Mouse (Mus musculus) bone marrow macrophage, adult 2 months (primary cell): ENCODE results near the gene Slc2a5. TPM values are rescaled to one million over a fixed set of nuclear protein-coding genes. Genes with fewer than 3 reads are reported as not detected.

Source experiments
- H3K27ac ChIP-seq: 2 replicates; pipeline ENCODE4 v1.5.1; 2012; ENCODE audit warnings: low read depth, low read length; ENCODE audit not compliant: insufficient read depth
- H3K4me1 ChIP-seq: 2 replicates; pipeline ENCODE4 v1.6.1; 2012; ENCODE audit warnings: low read length; ENCODE audit not compliant: control insufficient read depth, insufficient read depth
- H3K4me3 ChIP-seq: 2 replicates; pipeline ENCODE4 v1.5.1; 2012; ENCODE audit warnings: mild to moderate bottlenecking, low read length, moderate library complexity; ENCODE audit not compliant: insufficient read depth
- CTCF ChIP-seq: IDR thresholded peaks from 2 replicates; pipeline ENCODE4 v1.5.1; 2012; ENCODE audit warnings: low read depth, mild to moderate bottlenecking, low read length, moderate library complexity
- POLR2A ChIP-seq: IDR thresholded peaks from 2 replicates; pipeline ENCODE4 v1.6.1; 2012; ENCODE audit warnings: mild to moderate bottlenecking, low read depth, low read length, borderline replicate concordance
- polyA plus RNA-seq: library from polyadenylated mRNA; stranded (reverse); fragments of >200 nt; gene quantifications from 2 replicates; pipeline ENCODE4 v1.2.4, GENCODE M21; 2012; ENCODE audit not compliant: missing spikeins, insufficient read depth, insufficient read length

Slc2a5 gene
- 0.43 TPM in 1 of 2 replicates, not detected in the other for polyA plus RNA-seq

GRCm38 (mm10) chr4:150119055-150119454 lies at the start of gene Slc2a5:
TSS of gene Slc2a5 (plus strand) at chr4:150119283.
- no peak for TF ChIP-seq CTCF
- TF ChIP-seq POLR2A, result no peak
- no peak within 1 kb of the TSS for H3K4me3 ChIP-seq
- H3K4me1 ChIP-seq, result peaks cover 15% of the 10 kb centered on the region
- H3K27ac ChIP-seq, result no peak within 1 kb of the TSS

GRCm38 (mm10) chr4:150070136-150070535 lies 48.9 kb upstream of the Slc2a5 start:
- Histone ChIP-seq H3K4me1 (peaks cover 8% of the 10 kb centered on the region), H3K4me3 (no peak overlapping the region), H3K27ac (no peak overlapping the region)
- TF ChIP-seq CTCF (no peak), POLR2A (no peak)

GRCm38 (mm10) chr4:150072416-150073101 lies 46.5 kb upstream of the Slc2a5 start:
- Histone ChIP-seq H3K4me3 (no peak overlapping the region), H3K4me1 (peaks cover 16% of the 10 kb centered on the region), H3K27ac (no peak overlapping the region)
- TF ChIP-seq CTCF, result no peak
- no peak for TF ChIP-seq POLR2A

GRCm38 (mm10) chr4:150073102-150073473 lies 46.0 kb upstream of the Slc2a5 start:
- Histone ChIP-seq H3K27ac (no peak overlapping the region), H3K4me3 (no peak overlapping the region), H3K4me1 (peaks cover 16% of the 10 kb centered on the region)
- peak; percentile 82; the same call in 1 of the 2 replicates for TF ChIP-seq CTCF
- TF ChIP-seq POLR2A, result no peak

- Histone ChIP-seq H3K27ac (peak overlapping the region; percentile 65), H3K4me3 (no peak overlapping the region), H3K4me1 (peaks cover 34% of the 10 kb centered on the region)
- no peak for TF ChIP-seq POLR2A
- no peak for TF ChIP-seq CTCF
Measured at GRCm38 (mm10) chr4:150075350-150075749, 43.7 kb upstream of the Slc2a5 start.

GRCm38 (mm10) chr4:150076147-150076546 lies 42.9 kb upstream of the Slc2a5 start:
- peak overlapping the region; percentile 65 for H3K27ac ChIP-seq
- peaks cover 39% of the 10 kb centered on the region for H3K4me1 ChIP-seq
- H3K4me3 ChIP-seq, result 0 out of 2 replicates have a peak overlapping the region, but pooled peaks have one; percentile 0
- TF ChIP-seq CTCF, result no peak
- no peak for TF ChIP-seq POLR2A

GRCm38 (mm10) chr4:150078646-150079045 lies 40.4 kb upstream of the Slc2a5 start:
- 0 out of 2 replicates have a peak, but pooled peaks have one; percentile 3 for TF ChIP-seq CTCF
- no peak for TF ChIP-seq POLR2A
- Histone ChIP-seq H3K4me3 (no peak overlapping the region), H3K27ac (peak overlapping the region; percentile 67), H3K4me1 (peaks cover 47% of the 10 kb centered on the region)

- H3K27ac ChIP-seq, result peak overlapping the region; percentile 83; the same call in 1 of the 2 replicates
- no peak overlapping the region for H3K4me3 ChIP-seq
- H3K4me1 ChIP-seq, result peaks cover 47% of the 10 kb centered on the region
- TF ChIP-seq POLR2A (no peak), CTCF (no peak)
Measured at GRCm38 (mm10) chr4:150079244-150079643, 39.8 kb upstream of the Slc2a5 start.

- Histone ChIP-seq H3K27ac (peak overlapping the region; percentile 91), H3K4me1 (peaks cover 40% of the 10 kb centered on the region), H3K4me3 (no peak overlapping the region)
- TF ChIP-seq POLR2A, result no peak
- TF ChIP-seq CTCF, result no peak
Measured at GRCm38 (mm10) chr4:150080330-150080967, 38.6 kb upstream of the Slc2a5 start.

GRCm38 (mm10) chr4:150085366-150085765 lies 33.7 kb upstream of the Slc2a5 start:
- TF ChIP-seq POLR2A, result no peak
- TF ChIP-seq CTCF, result no peak
- no peak overlapping the region for H3K4me3 ChIP-seq
- H3K27ac ChIP-seq, result no peak overlapping the region
- H3K4me1 ChIP-seq, result peaks cover 25% of the 10 kb centered on the region
